Mouse (Mus musculus) 416B (cell line): ENCODE data around the gene Hoxd11.

Experiments
- DNase-seq: peaks from one replicate; pipeline ENCODE4 v3.0.0; 2011; ENCODE audit warnings: low read depth

Gene Hoxd11

GRCm38 (mm10) chr2:74731055-74731454 lies 51.7 kb downstream of the Hoxd11 start:
- DNase-seq, result no peak

GRCm38 (mm10) chr2:74731799-74732512 lies 52.6 kb downstream of the Hoxd11 start:
- no peak for DNase-seq

- no peak for DNase-seq
Observed at GRCm38 (mm10) chr2:74732513-74733316, 53.4 kb downstream of the Hoxd11 start.

GRCm38 (mm10) chr2:74733317-74733661 lies 53.9 kb downstream of the Hoxd11 start:
- DNase-seq, result no peak

GRCm38 (mm10) chr2:74733765-74734164 lies 54.4 kb downstream of the Hoxd11 start:
- no peak for DNase-seq

- DNase-seq, result no peak
Observed at GRCm38 (mm10) chr2:74734451-74734850, 55.1 kb downstream of the Hoxd11 start.

- no peak for DNase-seq
Observed at GRCm38 (mm10) chr2:74734996-74735811, 55.8 kb downstream of the Hoxd11 start.

- DNase-seq, result no peak
Observed at GRCm38 (mm10) chr2:74735851-74736687, 56.7 kb downstream of the Hoxd11 start.
